Mouse (Mus musculus) stomach, embryonic 15.5 days (tissue): ENCODE measurements at regions not wholly inside any gene's neighbourhood (a gene's known extent, or its start where the extent isn't known, plus 50 kb on each side); places are given as distances from the start of the nearest gene placed in this dataset.

Source experiments
- ATAC-seq: fragments of 200-750 bp; cut with Nextera tagmentation; 2 replicates; pipeline ENCODE4 v1.8.0; 2017; ENCODE audit warnings: low read depth, moderate number of reproducible peaks, moderate TSS enrichment; ENCODE audit not compliant: insufficient read depth, low FRiP score
- H3K27ac ChIP-seq: fragments of 300-500 bp; sonication (generic); 2 replicates; pipeline ENCODE4 v1.5.1; 2015; ENCODE audit warnings: mild to moderate bottlenecking, inconsistent platforms
- H3K27me3 ChIP-seq: fragments of 300-500 bp; sonication (generic); replicated peaks from 2 replicates; pipeline ENCODE4 v1.6.1; 2015; ENCODE audit warnings: inconsistent platforms
- H3K36me3 ChIP-seq: fragments of 300-500 bp; sonication (generic); 2 replicates; pipeline ENCODE4 v1.6.1; 2015; ENCODE audit warnings: inconsistent platforms
- H3K4me1 ChIP-seq: fragments of 300-500 bp; sonication (generic); 2 replicates; pipeline ENCODE4 v1.6.1; 2015; ENCODE audit warnings: inconsistent platforms
- H3K4me2 ChIP-seq: fragments of 300-500 bp; sonication (generic); 2 replicates; pipeline ENCODE4 v1.6.1; 2015; ENCODE audit warnings: mild to moderate bottlenecking, inconsistent platforms
- H3K4me3 ChIP-seq: fragments of 300-500 bp; sonication (generic); replicated peaks from 2 replicates; pipeline ENCODE4 v1.5.1; 2015; ENCODE audit warnings: inconsistent platforms
- H3K9ac ChIP-seq: fragments of 300-500 bp; sonication (generic); 2 replicates; pipeline ENCODE4 v1.6.1; 2015; ENCODE audit warnings: inconsistent platforms
- H3K9me3 ChIP-seq: fragments of 300-500 bp; sonication (generic); 2 replicates; pipeline ENCODE4 v1.6.1; 2016; ENCODE audit warnings: inconsistent platforms
- WGBS: fragments of 180-500 bp; shearing (Covaris S2); methylation state at CpG from one replicate; pipeline ENCODE4 v1.1.7; 2015; 5-methylcytosine and 5-hydroxymethylcytosine counted together

- Histone ChIP-seq H3K27ac (no peak overlapping the region), H3K36me3 (no peaks in the 10 kb centered on the region), H3K4me2 (no peak overlapping the region), H3K4me1 (no peaks in the 10 kb centered on the region), H3K4me3 (no peak overlapping the region), H3K27me3 (no peaks in the 10 kb centered on the region), H3K9ac (no peak overlapping the region), H3K9me3 (no peaks in the 10 kb centered on the region)
- no peak for ATAC-seq
- WGBS: 79% methylated on average over 3 of the region's 3 CpGs
Measured at GRCm38 (mm10) chr10:70725091-70725490, 69.3 kb upstream of the Phyhipl start.

- Histone ChIP-seq H3K27me3 (no peaks in the 10 kb centered on the region), H3K27ac (no peak overlapping the region), H3K9me3 (no peaks in the 10 kb centered on the region), H3K36me3 (no peaks in the 10 kb centered on the region), H3K4me3 (no peak overlapping the region), H3K9ac (no peak overlapping the region), H3K4me2 (no peak overlapping the region), H3K4me1 (no peaks in the 10 kb centered on the region)
- 82% methylated on average over 2 of the region's 2 CpGs for WGBS
- no peak for ATAC-seq
Measured at GRCm38 (mm10) chr10:70722783-70723182, 67.0 kb upstream of the Phyhipl start.

- H3K4me2 ChIP-seq: no peak overlapping the region
- H3K36me3 ChIP-seq: no peaks in the 10 kb centered on the region
- no peaks in the 10 kb centered on the region for H3K4me1 ChIP-seq
- no peaks in the 10 kb centered on the region for H3K27me3 ChIP-seq
- ATAC-seq: no peak
- H3K9me3 ChIP-seq: no peaks in the 10 kb centered on the region
- 77% methylated on average over 5 of the region's 5 CpGs for WGBS
- no peak overlapping the region for H3K27ac ChIP-seq
- no peak overlapping the region for H3K4me3 ChIP-seq
- H3K9ac ChIP-seq: no peak overlapping the region
Measured at GRCm38 (mm10) chr10:70722381-70722780, 66.6 kb upstream of the Phyhipl start.

DNA sequence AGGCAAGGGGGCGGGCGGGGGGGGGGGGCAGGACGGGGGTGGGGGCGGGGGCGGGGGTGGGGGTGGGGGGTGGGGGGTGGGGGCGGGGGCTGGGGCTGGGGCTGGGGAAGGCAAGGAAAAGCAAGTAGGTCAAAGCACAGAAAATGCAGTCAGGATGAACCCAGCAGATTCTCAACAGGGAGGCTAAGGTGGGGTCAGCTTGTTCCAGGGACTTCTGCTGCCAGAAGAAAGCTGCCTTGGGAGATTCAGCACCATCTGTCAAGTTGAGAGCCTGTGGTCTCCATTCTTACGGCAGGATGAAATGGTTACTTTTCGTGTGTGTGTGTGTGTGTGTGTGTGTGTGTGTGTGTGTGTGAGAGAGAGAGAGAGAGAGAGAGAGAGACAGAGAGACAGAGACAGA, 61.7 kb upstream of the Phyhipl start:
- 4% methylated on average over 2 of the region's 8 CpGs for WGBS
- ATAC-seq: no peak
- no peaks in the 10 kb centered on the region for H3K27me3 ChIP-seq
- peak overlapping the region; percentile 26; the same call in 1 of the 2 replicates for H3K27ac ChIP-seq
- no peaks in the 10 kb centered on the region for H3K9me3 ChIP-seq
- H3K36me3 ChIP-seq: no peaks in the 10 kb centered on the region
- no peak overlapping the region for H3K4me3 ChIP-seq
- H3K4me2 ChIP-seq: no peak overlapping the region
- H3K4me1 ChIP-seq: peaks cover 2% of the 10 kb centered on the region; the same call in 1 of the 2 replicates
- H3K9ac ChIP-seq: no peak overlapping the region

DNA sequence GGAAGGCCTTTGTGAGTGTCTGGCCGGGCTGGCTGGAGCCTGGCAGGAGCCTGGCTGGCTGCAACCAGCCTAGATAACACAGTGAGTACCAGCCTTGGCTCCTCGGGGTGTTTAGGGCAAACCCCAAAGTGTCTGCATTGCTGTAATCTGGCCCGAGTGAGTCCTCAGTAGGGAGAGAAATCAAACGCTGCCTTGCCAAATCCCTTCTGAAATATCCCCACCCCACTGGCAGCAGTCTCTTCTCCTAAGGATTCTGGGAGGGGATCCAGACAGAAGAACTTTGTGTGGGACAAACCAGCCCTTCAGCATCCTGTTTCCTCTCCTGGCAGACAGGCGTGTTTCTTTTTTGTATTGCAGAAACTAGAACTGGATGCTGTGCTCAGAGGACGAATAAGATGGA, 61.3 kb upstream of the Phyhipl start:
- Histone ChIP-seq H3K4me1 (peaks cover 2% of the 10 kb centered on the region; the same call in 1 of the 2 replicates), H3K36me3 (no peaks in the 10 kb centered on the region), H3K9me3 (no peaks in the 10 kb centered on the region), H3K27me3 (no peaks in the 10 kb centered on the region), H3K4me2 (peak overlapping the region; percentile 25; the same call in 1 of the 2 replicates), H3K9ac (no peak overlapping the region), H3K4me3 (no peak overlapping the region), H3K27ac (peak overlapping the region; percentile 54; the same call in 1 of the 2 replicates)
- ATAC-seq: peak; percentile 14; the same call in 1 of the 2 replicates
- WGBS: 12% methylated on average over 6 of the region's 6 CpGs

DNA sequence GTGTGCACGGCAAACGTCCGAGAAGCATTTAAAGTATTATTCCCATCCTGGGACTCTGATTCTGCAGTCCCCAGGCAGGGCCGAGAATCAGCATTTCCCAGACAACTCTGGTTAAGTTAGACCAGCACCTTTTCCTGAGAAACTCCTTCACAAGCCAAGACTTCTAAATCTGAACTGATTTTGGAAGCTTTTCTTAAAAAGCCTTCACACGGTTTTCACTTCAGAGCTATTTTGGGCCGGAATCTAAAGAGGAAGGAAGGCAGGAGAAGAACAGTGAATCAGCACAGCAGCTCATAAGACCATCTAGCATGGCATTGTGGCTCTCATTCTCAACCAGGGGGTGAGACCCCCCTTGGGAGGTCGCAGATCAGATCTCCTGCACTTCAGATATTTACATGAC, 57.5 kb upstream of the Phyhipl start:
- Histone ChIP-seq H3K4me1 (peaks cover 2% of the 10 kb centered on the region; the same call in 1 of the 2 replicates), H3K27ac (no peak overlapping the region), H3K27me3 (no peaks in the 10 kb centered on the region), H3K9ac (no peak overlapping the region), H3K4me2 (no peak overlapping the region), H3K9me3 (no peaks in the 10 kb centered on the region), H3K4me3 (no peak overlapping the region), H3K36me3 (no peaks in the 10 kb centered on the region)
- 78% methylated on average over 7 of the region's 7 CpGs for WGBS
- no peak for ATAC-seq

DNA sequence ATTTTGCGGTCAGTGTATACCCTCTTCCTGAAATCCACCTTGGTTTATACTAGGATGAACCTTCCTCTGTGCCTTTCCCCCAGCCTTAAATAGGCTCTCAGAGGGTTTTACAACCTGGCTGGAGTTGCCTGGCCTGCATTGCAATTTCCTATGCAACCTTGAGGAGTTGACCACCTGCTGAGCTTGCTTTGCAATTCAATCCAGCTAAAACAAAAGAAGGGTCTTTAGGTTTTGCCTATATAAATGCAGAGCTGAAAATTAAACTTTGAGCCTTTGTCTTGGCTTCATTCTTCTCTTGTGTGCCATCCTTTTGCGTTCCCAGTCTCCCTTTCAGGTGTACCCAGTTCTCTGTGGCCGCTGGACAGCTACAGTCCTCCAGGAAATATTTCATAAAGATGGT, 53.0 kb upstream of the Phyhipl start:
- WGBS: 74% methylated on average over 3 of the region's 3 CpGs
- ATAC-seq: no peak
- Histone ChIP-seq H3K9ac (no peak overlapping the region), H3K4me2 (no peak overlapping the region), H3K4me1 (no peaks in the 10 kb centered on the region), H3K27ac (no peak overlapping the region), H3K4me3 (no peak overlapping the region), H3K27me3 (no peaks in the 10 kb centered on the region), H3K36me3 (no peaks in the 10 kb centered on the region), H3K9me3 (no peaks in the 10 kb centered on the region)
